ENCODE assay signal across 22 mouse cellular contexts in the genomic region with DNA sequence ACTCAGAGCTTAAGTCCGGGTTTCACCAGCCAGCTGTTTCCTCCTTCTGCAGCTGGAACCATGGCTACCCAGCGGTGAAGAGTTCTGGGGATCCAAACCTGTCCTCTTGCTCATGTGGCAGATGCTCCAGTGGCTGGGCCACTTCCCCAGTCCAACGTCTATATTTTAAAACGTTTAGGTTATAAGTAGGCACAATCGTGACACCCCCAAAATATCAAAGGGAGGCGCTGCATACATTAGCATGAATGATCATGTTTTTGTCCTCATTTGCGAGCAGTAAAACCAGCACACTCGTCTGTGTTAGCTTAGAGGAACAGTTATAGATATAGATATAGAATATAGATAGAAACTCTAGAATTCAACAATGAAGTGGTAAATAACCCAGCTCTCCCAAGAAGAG. TPM values are rescaled to one million over a fixed set of nuclear protein-coding genes. Genes with fewer than 3 reads are reported as not detected.
DNase-seq lines count a peak whose midpoint lies in the region; ATAC-seq lines count a peak whose summit lies in the region.
"Had no signal": no experiment of that assay in that cellular context is flagged by ENCODE, and none has a peak within 500 bp of the region (broad histone marks: within the 10 kb centered on the region; RNA-seq: fewer than 3 reads in every experiment).

No protein-coding gene starts in this region.

- peak; percentile 14 to 61 for DNase-seq in frontal cortex, adult 2 months (ENCODE audit: extremely low spot score in 1 of 2, low spot score in 1 of 2)
- DNase-seq in frontal cortex, postnatal 14 days (ENCODE audit: low spot score in 2 of 2), result no peak
- DNase-seq in right cerebral cortex, adult 18-20 months, result peak; percentile 35
- DNase-seq in right cerebral cortex, adult 2 months (ENCODE audit: low spot score in 2 of 2), result no peak
- DNase-seq: adrenal gland, adult 2 months; adrenal gland, postnatal 36 days; cerebellum, adult 11 months; cerebellum, adult 9-11 months; gastrocnemius, postnatal 14 days; heart, adult 18-20 months; heart, postnatal 36 days; kidney, adult 2 months; lung, postnatal 14 days; thymus, postnatal 25 days had no signal

- ATAC-seq in common myeloid progenitor, adult 5-6 weeks (replicated peaks; ENCODE audit: low read depth, poor library complexity, severe bottlenecking), result 0 out of 2 replicates have a peak, but pooled peaks have one; percentile 11
- no peak for ATAC-seq in cerebellum, adult (ENCODE audit: insufficient number of reproducible peaks, low FRiP score, low TSS enrichment)
- ATAC-seq in activated CD4-positive, CD25-positive, alpha-beta regulatory T cell, adult 4 months, result no peak
- ATAC-seq: forebrain, embryonic 15.5 days had no signal

RNA-seq across cellular contexts. Expression of a gene that starts 14.1 kb away (rescaled TPM):
- polyA plus RNA-seq in frontal cortex, adult 2 months (2012; rRNA removed), result 26.1 and 29.5 TPM in 2 replicates
- total RNA-seq in common myeloid progenitor, adult 5-6 weeks (2017), result not detected in 2 replicates
- polyA plus RNA-seq in activated CD4-positive, CD25-positive, alpha-beta regulatory T cell, adult 4 months (2017; shearing (Covaris generic)), result under 1 TPM in 1 of 2 experiments, not detected in 1; 0.10 TPM
- total RNA-seq: heart, postnatal 36 days; liver, adult 2 months; megakaryocyte, adult 5-6 weeks; MEL had no signal
- polyA plus RNA-seq: liver, adult 2 months; liver, embryonic 15.5 days had no signal

RNA-seq across cellular contexts. Expression of a gene that starts 59.9 kb away (rescaled TPM):
- polyA plus RNA-seq in frontal cortex, adult 2 months (2012; rRNA removed), result 25.7 and 29.3 TPM in 2 replicates
- 30.4 and 40.7 TPM in 2 replicates for total RNA-seq in common myeloid progenitor, adult 5-6 weeks (2017)
- 10 to 100 TPM; 19.8 to 26.7 TPM for polyA plus RNA-seq in activated CD4-positive, CD25-positive, alpha-beta regulatory T cell, adult 4 months (2017; shearing (Covaris generic))

Comparison
In these comparisons a context has a peak if more than half of its experiments do, and no peak if none do; other contexts are left out.
1. DNase-seq: peak in frontal cortex, adult 2 months (2 of 2) and right cerebral cortex, adult 18-20 months (single experiment); none in frontal cortex, postnatal 14 days (0 of 2) and right cerebral cortex, adult 2 months (0 of 2).
2. RNA of a gene that starts 14.1 kb away (polyA plus RNA-seq): 26.1 to 29.5 TPM in frontal cortex, adult 2 months; 0.10 TPM in activated CD4-positive, CD25-positive, alpha-beta regulatory T cell, adult 4 months; every median in the first group is over 10 times any median in the second.